Mouse (Mus musculus) adrenal gland, adult 8-10 months (tissue): ENCODE measurements around the gene Rasgrp1. TPM values are rescaled to one million over a fixed set of nuclear protein-coding genes. Genes with fewer than 3 reads are reported as not detected.

Experiments
- DNase-seq: peaks from one replicate; pipeline ENCODE4 v3.0.0; 2022
- total RNA-seq, 4 experiments: library from RNA; stranded (reverse); gene quantifications; 2 replicates each; pipeline ENCODE4 v1.2.4; 2022

Gene Rasgrp1
- 1 to 10 TPM in 2 of 4 experiments, under 1 TPM in 2; 0.67 to 2.0 (median 0.90) TPM for total RNA-seq

- DNase-seq, result no peak
Observed at GRCm38 (mm10) chr2:117342547-117343239, at the start of gene Rasgrp1. Gene Rasgrp1, minus strand, starts transcription at chr2:117343001.

- peak; percentile 17 for DNase-seq
Observed at GRCm38 (mm10) chr2:117389925-117390892, 47.4 kb upstream of the Rasgrp1 start.

GRCm38 (mm10) chr2:117389460-117389859, 46.7 kb upstream of the Rasgrp1 start:
- no peak for DNase-seq

- DNase-seq, result no peak
Observed at GRCm38 (mm10) chr2:117388121-117388520, 45.3 kb upstream of the Rasgrp1 start.

GRCm38 (mm10) chr2:117386981-117387705, 44.3 kb upstream of the Rasgrp1 start:
- no peak for DNase-seq

- no peak for DNase-seq
Observed at GRCm38 (mm10) chr2:117386036-117386590, 43.3 kb upstream of the Rasgrp1 start.

- no peak for DNase-seq
Observed at GRCm38 (mm10) chr2:117381314-117381713, 38.5 kb upstream of the Rasgrp1 start.

GRCm38 (mm10) chr2:117374293-117374830, 31.6 kb upstream of the Rasgrp1 start:
- DNase-seq, result no peak

- no peak for DNase-seq
Observed at GRCm38 (mm10) chr2:117371706-117372105, 28.9 kb upstream of the Rasgrp1 start.

- DNase-seq, result no peak
Observed at GRCm38 (mm10) chr2:117366478-117366877, 23.7 kb upstream of the Rasgrp1 start.

- DNase-seq, result no peak
Observed at GRCm38 (mm10) chr2:117364056-117364455, 21.3 kb upstream of the Rasgrp1 start.

GRCm38 (mm10) chr2:117357939-117358338, 15.1 kb upstream of the Rasgrp1 start:
- no peak for DNase-seq

- DNase-seq, result no peak
Observed at GRCm38 (mm10) chr2:117352305-117353123, 9.7 kb upstream of the Rasgrp1 start.

- DNase-seq, result no peak
Observed at GRCm38 (mm10) chr2:117350138-117350537, 7.3 kb upstream of the Rasgrp1 start.

GRCm38 (mm10) chr2:117343240-117343624, 431 bp upstream of the Rasgrp1 start:
- DNase-seq, result no peak

GRCm38 (mm10) chr2:117342090-117342546, 683 bp downstream of the Rasgrp1 start:
- peak; percentile 18 for DNase-seq

- DNase-seq, result no peak
Observed at GRCm38 (mm10) chr2:117338501-117338900, 4.3 kb downstream of the Rasgrp1 start.

- DNase-seq, result no peak
Observed at GRCm38 (mm10) chr2:117337902-117338301, 4.9 kb downstream of the Rasgrp1 start.

- DNase-seq, result no peak
Observed at GRCm38 (mm10) chr2:117336946-117337665, 5.7 kb downstream of the Rasgrp1 start.

- no peak for DNase-seq
Observed at GRCm38 (mm10) chr2:117335552-117336188, 7.1 kb downstream of the Rasgrp1 start.
